Mouse (Mus musculus) forebrain, embryonic 12.5 days (tissue): ENCODE measurements at regions not wholly inside any gene's neighbourhood (a gene's known extent, or its start where the extent isn't known, plus 50 kb on each side); places are given as distances from the start of the nearest gene placed in this dataset.

Experiments
- ATAC-seq: fragments of 200-750 bp; cut with Nextera tagmentation; 2 replicates; pipeline ENCODE4 v1.8.0; 2017; ENCODE audit warnings: moderate TSS enrichment; ENCODE audit not compliant: low FRiP score
- H3K27ac ChIP-seq: fragments of 300-500 bp; sonication (generic); 2 replicates; pipeline ENCODE4 v1.5.1; 2016; ENCODE audit warnings: mild to moderate bottlenecking
- H3K27me3 ChIP-seq: fragments of 300-500 bp; sonication (generic); 2 replicates; pipeline ENCODE4 v1.6.1; 2016; ENCODE audit warnings: mild to moderate bottlenecking
- H3K36me3 ChIP-seq: fragments of 300-500 bp; sonication (generic); replicated peaks from 2 replicates; pipeline ENCODE4 v1.6.1; 2016; ENCODE audit warnings: mild to moderate bottlenecking
- H3K4me1 ChIP-seq: fragments of 300-500 bp; sonication (generic); 2 replicates; pipeline ENCODE4 v1.6.1; 2016
- H3K4me2 ChIP-seq: fragments of 300-500 bp; sonication (generic); 2 replicates; pipeline ENCODE4 v1.6.1; 2016; ENCODE audit warnings: mild to moderate bottlenecking, moderate library complexity
- H3K4me3 ChIP-seq: fragments of 300-500 bp; sonication (generic); replicated peaks from 2 replicates; pipeline ENCODE4 v1.5.1; 2016; ENCODE audit warnings: mild to moderate bottlenecking
- H3K9ac ChIP-seq: fragments of 300-500 bp; sonication (generic); 2 replicates; pipeline ENCODE4 v1.6.1; 2016; ENCODE audit warnings: mild to moderate bottlenecking
- H3K9me3 ChIP-seq: fragments of 300-500 bp; sonication (generic); 2 replicates; pipeline ENCODE4 v1.6.1; 2016
- WGBS: fragments of 180-500 bp; shearing (Covaris S2); methylation state at CpG from one replicate; pipeline ENCODE4 v1.1.7; 2016; 5-methylcytosine and 5-hydroxymethylcytosine counted together

DNA sequence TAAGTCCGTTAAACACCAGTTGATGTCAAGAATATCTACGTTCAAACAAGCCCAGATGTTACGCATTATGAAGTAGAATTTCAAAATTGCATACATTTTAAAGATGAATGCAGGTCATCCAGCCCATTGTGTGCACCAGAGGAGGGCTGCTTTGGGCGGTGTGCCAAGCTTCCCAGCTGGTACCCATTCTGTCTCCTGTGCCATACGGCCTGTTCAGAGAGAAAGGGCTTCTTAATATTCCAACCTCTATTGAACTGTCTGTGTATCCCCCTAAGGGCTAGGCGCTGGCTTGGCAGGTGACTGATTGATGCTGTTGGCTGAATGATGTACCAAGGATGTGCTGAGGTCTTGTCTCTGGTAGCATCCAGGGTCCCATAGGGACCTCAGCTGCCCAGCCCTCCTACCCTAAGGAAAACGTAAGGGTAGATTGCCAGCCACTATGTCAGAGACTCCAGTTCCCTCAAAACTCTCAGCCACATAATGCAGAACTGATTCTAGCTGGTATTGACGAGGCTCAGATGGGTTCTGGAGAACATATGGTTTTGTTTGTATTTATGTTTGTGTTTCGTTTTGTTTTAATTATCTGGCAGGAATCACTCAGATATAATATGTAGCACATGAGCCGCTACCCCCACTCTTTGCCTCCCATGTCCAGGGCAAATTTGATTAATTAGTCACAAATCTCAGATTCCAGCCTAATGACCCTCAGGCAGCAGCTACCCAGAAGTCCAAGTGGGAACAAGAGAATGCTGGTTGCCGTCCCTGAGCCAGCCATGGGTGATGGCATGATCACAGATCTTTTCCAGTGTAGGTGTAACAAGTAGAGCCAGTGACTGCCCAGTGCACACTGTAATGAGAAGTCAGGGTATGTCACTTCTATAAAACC is 212.0 kb upstream of the Usp24 start:
- Histone ChIP-seq H3K36me3 (no peaks in the 10 kb centered on the region), H3K4me1 (peaks cover 44% of the 10 kb centered on the region), H3K4me3 (no peak overlapping the region), H3K4me2 (no peak overlapping the region), H3K27me3 (peaks cover 8% of the 10 kb centered on the region), H3K27ac (peak overlapping the region; percentile 44), H3K9ac (no peak overlapping the region), H3K9me3 (no peaks in the 10 kb centered on the region)
- WGBS, result 63% methylated on average over 11 of the region's 11 CpGs
- ATAC-seq, result peak; percentile 62

DNA sequence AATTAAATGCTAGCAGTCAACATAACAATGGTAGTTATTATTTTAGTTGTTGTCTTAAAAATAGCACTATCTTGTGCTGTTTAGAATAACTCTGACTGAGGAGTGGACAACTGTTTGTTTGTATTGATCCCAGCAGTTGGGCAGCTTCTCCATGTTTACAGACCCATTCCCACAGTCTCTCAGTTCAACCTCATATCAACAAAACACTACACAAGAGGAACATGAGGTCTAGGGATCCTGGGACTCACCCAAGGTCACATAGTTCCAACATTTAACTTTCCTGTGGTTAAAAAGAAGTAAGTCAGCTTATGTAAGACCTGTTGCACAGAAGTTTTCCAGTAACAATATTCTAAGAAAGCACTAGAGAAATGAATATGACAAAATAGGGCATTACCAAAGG is 203.0 kb upstream of the Usp24 start:
- H3K4me1 ChIP-seq, result no peaks in the 10 kb centered on the region
- no peak overlapping the region for H3K27ac ChIP-seq
- H3K27me3 ChIP-seq, result no peaks in the 10 kb centered on the region
- no peak overlapping the region for H3K9ac ChIP-seq
- H3K4me2 ChIP-seq, result no peak overlapping the region
- ATAC-seq, result no peak
- H3K4me3 ChIP-seq, result no peak overlapping the region
- H3K36me3 ChIP-seq, result no peaks in the 10 kb centered on the region
- no peaks in the 10 kb centered on the region for H3K9me3 ChIP-seq

DNA sequence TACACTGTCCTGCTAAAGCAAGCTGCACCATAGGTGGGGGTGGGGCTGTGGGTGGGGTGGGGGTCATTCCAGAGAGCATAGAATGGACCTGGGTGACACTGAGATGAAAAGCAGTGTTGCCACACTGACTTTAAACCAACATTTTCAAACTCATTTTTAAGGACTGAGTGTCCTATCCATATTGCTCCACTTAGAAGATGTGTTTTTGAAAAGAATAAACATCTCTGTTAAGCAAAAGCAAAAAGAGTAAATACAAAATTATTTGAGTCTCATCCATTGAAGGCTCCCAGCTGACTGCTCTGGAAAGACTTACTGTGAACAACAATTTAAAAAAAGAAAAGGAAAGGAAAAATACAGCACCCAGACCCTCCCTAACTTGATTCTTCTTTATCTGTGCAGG is 202.3 kb upstream of the Usp24 start:
- no peaks in the 10 kb centered on the region for H3K27me3 ChIP-seq
- H3K4me3 ChIP-seq, result no peak overlapping the region
- ATAC-seq, result no peak
- H3K9ac ChIP-seq, result no peak overlapping the region
- H3K36me3 ChIP-seq, result no peaks in the 10 kb centered on the region
- H3K9me3 ChIP-seq, result no peaks in the 10 kb centered on the region
- no peak overlapping the region for H3K4me2 ChIP-seq
- no peaks in the 10 kb centered on the region for H3K4me1 ChIP-seq
- no peak overlapping the region for H3K27ac ChIP-seq

DNA sequence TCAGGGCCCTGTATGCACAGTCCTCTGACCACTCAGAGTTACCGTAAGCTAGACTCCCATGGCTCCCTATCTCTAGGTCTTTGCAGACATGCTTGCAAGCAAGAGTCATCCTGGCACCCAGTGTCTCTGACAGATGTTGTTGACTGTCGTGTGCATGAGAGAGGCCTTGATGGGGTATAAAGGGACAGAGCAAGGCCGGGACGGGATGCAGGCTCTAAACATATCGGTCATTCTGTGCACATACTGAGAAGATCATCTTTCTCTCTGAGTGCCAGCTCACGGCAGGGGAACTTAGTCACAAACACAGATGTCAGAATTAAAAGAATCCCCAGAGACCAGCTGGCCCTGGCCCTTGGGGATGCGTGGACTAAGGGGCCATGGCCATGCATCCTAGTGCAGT is 199.4 kb upstream of the Usp24 start:
- ATAC-seq, result no peak
- Histone ChIP-seq H3K4me1 (no peaks in the 10 kb centered on the region), H3K9me3 (no peaks in the 10 kb centered on the region), H3K36me3 (no peaks in the 10 kb centered on the region), H3K4me2 (no peak overlapping the region), H3K27me3 (no peaks in the 10 kb centered on the region), H3K4me3 (no peak overlapping the region), H3K27ac (no peak overlapping the region), H3K9ac (no peak overlapping the region)
- WGBS, result 87% methylated on average over 7 of the region's 7 CpGs

DNA sequence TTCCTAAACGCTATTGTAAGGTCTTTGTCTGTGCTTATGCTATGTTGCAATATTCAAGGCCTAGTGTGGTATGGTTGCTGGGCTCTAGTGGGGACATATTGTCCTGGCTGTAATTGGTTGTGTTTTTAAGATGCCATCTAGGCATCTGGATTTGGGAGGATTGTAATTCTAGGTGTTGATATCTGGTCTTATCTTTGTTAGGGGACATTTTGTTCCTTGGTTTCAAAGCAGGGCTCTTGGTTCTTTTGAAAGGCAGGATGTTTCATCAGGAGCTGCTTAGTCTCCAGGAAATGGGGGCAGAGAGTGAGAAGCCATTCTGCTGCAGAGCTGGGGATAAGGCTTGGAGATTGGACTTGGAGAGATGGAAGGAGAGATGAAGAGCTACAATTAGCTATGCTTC is 194.7 kb upstream of the Usp24 start:
- Histone ChIP-seq H3K36me3 (no peaks in the 10 kb centered on the region), H3K9me3 (no peaks in the 10 kb centered on the region), H3K27me3 (no peaks in the 10 kb centered on the region), H3K4me2 (no peak overlapping the region), H3K4me1 (no peaks in the 10 kb centered on the region), H3K27ac (no peak overlapping the region), H3K4me3 (no peak overlapping the region), H3K9ac (no peak overlapping the region)
- 82% methylated on average over 1 of the region's 1 CpGs for WGBS
- no peak for ATAC-seq

DNA sequence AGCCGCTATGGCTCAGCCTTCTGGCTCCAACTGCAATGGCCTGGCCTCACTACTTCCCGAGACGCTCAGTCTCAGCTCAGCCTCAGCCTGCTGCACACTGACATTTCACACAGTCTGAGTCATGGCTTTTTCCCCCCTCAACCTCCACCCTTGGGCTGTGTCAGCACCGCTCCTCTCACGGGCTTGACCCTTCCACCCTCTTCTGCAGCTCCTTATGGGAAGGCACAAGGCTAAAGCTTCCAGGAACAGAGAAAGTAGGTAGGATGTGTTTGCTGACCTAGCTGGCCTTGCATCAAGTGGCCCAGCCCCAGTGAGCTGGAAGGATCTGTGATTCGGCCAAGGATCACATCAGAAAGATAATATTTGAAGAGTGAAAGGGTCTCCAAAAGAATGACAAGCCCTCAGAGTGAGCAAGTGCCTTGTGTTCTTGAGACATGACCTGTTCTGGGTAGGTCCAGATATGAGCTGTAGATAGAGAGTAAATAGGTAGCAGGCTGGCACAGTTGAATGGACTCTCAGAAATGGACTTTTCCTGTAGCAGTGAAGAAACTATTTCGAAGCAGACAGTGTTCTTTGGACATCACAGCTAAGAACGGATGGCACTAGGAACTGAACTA is 192.9 kb upstream of the Usp24 start:
- Histone ChIP-seq H3K27ac (no peak overlapping the region), H3K9ac (no peak overlapping the region), H3K4me3 (no peak overlapping the region), H3K27me3 (no peaks in the 10 kb centered on the region), H3K4me2 (no peak overlapping the region), H3K36me3 (no peaks in the 10 kb centered on the region), H3K9me3 (no peaks in the 10 kb centered on the region), H3K4me1 (no peaks in the 10 kb centered on the region)
- ATAC-seq, result no peak
- WGBS, result 96% methylated on average over 8 of the region's 8 CpGs

DNA sequence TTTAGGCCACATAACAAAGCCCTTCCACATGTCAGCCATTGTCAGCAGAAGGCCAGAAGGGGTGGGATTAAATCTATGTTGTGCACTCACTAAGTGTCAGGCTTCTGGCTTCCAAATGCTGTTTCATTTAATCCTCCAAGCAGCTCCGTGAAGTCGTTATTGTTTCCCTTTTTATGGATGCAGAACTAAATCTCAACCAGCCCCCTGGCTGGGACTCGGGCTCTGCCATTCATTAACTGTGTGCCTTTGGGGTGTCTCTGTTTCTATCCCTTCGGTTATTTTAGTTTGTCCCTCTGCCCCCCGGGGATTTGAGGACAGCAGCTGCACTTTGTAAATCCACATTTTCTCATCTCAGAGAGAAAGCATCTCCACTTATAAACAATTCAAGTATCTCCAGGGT is 188.8 kb upstream of the Usp24 start:
- Histone ChIP-seq H3K9me3 (no peaks in the 10 kb centered on the region), H3K9ac (no peak overlapping the region), H3K36me3 (no peaks in the 10 kb centered on the region), H3K27ac (no peak overlapping the region), H3K27me3 (no peaks in the 10 kb centered on the region), H3K4me3 (no peak overlapping the region), H3K4me2 (no peak overlapping the region), H3K4me1 (no peaks in the 10 kb centered on the region)
- 35% methylated on average over 5 of the region's 5 CpGs for WGBS
- ATAC-seq, result no peak

DNA sequence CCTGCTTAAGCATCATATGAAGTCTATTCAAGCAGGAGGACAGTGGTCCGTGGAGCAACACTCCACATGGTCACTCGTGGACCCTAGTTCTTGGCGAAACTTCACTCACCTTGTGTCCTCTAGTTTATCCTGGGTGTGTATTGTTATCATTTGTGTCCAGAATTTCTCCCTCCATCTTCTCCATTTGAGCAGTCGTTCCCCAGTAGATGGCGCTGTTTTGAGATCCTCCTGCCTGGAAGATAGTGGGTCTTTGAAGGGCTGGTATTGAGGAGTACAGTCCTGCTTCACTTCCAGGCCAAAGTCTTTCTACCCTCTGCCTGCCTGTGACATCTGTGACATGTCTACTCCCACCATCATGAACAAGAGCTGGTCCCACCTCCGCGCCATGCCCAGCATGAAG is 188.4 kb upstream of the Usp24 start:
- no peak for ATAC-seq
- no peak overlapping the region for H3K4me3 ChIP-seq
- no peaks in the 10 kb centered on the region for H3K27me3 ChIP-seq
- no peaks in the 10 kb centered on the region for H3K4me1 ChIP-seq
- H3K36me3 ChIP-seq, result no peaks in the 10 kb centered on the region
- WGBS, result 61% methylated on average over 7 of the region's 7 CpGs
- H3K9me3 ChIP-seq, result no peaks in the 10 kb centered on the region
- H3K4me2 ChIP-seq, result no peak overlapping the region
- H3K9ac ChIP-seq, result no peak overlapping the region
- H3K27ac ChIP-seq, result no peak overlapping the region

DNA sequence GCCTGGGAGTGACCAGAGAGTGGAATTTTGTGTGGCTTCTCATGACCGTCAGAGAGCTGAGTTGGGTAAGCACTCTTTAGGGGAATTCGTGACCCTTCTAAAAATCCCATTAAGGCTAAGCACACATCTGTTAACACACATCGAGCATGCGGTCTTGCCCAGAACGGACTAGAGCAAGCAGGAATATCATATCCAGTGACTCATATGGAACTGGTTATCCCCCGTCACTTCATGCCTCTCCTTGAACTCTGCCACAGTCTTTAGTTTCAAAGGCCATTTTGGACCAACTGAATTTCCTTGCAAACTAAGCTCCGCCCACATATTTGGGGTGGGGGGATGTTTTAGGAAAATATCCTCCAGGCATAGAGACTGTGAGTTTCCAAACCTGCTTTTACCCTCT is 186.7 kb upstream of the Usp24 start:
- WGBS, result 82% methylated on average over 7 of the region's 7 CpGs
- H3K4me3 ChIP-seq, result no peak overlapping the region

DNA sequence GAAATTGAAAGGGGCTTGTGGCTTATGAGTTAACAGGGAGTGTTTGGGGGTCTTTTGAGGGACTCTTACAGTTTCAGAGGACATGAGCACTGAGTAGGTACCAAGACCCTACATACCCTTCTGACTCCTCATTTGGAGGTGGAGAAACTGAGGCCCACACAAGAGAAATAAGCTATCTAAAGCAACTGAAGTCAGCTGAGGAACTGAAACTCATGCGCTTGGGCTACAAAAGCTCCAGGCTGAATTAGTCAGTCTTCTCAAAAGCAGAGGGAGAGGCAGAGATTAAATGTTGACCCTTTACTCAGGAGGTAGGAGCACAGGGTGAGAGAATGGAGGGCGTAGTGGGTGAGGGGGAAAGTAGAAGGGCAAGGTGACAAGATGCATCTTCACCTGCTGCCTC is 186.2 kb upstream of the Usp24 start:
- Histone ChIP-seq H3K9ac (no peak overlapping the region), H3K27ac (no peak overlapping the region)

More for the DNA sequence above, 186.7 kb upstream of the Usp24 start:
- no peak for ATAC-seq
- Histone ChIP-seq H3K4me2 (no peak overlapping the region), H3K27me3 (no peaks in the 10 kb centered on the region), H3K36me3 (no peaks in the 10 kb centered on the region), H3K4me1 (no peaks in the 10 kb centered on the region; the same call in 1 of the 2 replicates), H3K9ac (no peak overlapping the region), H3K9me3 (no peaks in the 10 kb centered on the region), H3K27ac (0 out of 2 replicates have a peak overlapping the region, but pooled peaks have one; percentile 1)

DNA sequence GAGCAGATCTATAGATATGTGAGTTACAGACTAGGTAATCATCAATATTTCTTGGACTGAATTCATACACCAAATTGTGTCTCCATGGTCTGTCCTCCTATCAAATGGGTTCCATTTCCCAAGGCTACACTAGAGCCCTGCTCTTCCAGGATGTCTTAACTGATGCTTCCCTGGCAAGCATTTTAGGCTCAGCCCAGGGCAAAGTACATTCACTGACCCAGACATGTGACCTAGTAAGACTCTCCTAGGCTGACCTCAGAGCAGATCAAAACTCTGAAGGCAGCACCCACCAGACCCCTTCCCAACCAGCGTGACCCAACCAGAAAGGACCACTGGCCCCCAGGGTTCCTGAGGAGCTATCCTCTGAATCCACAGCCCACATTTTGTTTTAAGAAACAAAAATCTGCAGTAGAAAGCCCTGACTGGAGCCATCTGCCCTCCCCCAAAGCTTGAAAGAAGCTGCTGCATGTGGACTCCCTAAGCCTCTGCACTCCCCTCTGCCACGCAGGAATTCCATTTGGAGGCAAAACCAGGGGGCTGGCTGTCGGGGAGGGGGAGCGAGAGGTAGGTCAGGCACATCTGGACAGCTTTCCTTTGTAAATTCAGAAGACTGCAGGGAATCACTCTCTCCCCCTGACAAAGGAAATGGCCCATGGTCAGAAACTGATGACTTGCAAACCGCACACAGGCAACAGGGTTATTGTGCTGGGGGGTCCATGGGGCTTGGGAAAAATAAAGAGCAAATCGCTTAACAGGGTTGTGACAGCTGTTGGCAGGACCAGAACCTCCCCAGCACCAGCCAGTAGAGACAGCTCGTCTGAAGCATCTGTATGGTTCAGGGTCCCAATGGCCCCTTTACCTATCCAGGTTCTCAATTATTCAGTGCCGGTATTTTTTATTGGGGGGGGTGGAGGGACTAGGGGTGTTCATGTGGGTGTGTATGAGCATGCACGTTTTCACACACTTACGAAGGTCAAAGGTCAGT is 182.0 kb upstream of the Usp24 start:
- Histone ChIP-seq H3K36me3 (no peaks in the 10 kb centered on the region), H3K27ac (no peak overlapping the region), H3K4me1 (no peaks in the 10 kb centered on the region; the same call in 1 of the 2 replicates), H3K27me3 (no peaks in the 10 kb centered on the region), H3K4me2 (no peak overlapping the region), H3K9me3 (no peaks in the 10 kb centered on the region), H3K4me3 (no peak overlapping the region), H3K9ac (no peak overlapping the region)
- ATAC-seq, result no peak
- WGBS, result 60% methylated on average over 10 of the region's 10 CpGs

More for the DNA sequence above, 186.2 kb upstream of the Usp24 start:
- Histone ChIP-seq H3K36me3 (no peaks in the 10 kb centered on the region), H3K27me3 (no peaks in the 10 kb centered on the region), H3K9me3 (no peaks in the 10 kb centered on the region), H3K4me2 (no peak overlapping the region), H3K4me1 (no peaks in the 10 kb centered on the region; the same call in 1 of the 2 replicates), H3K4me3 (no peak overlapping the region)
- WGBS, result 87% methylated on average over 2 of the region's 2 CpGs
- ATAC-seq, result no peak

DNA sequence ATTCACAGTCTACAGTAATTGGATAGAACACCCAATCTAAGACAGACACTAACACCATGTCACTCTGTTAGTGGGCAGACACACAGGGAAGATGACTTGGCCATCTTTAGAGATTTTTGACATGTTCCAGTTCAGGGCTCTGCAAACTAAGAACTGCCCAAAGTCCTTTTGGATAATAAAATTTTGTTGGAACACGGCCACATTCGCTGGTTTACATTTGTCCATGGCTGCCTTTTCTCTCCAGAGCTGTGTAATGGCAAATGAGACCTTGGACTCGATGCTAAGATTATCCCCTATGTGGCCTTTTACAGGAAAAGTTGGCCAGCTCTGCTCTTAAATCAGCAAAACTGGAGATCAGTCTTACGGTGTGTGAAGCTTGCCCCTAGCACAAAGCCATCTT is 173.3 kb upstream of the Usp24 start:
- Histone ChIP-seq H3K4me3 (no peak overlapping the region), H3K9ac (no peak overlapping the region), H3K4me1 (no peaks in the 10 kb centered on the region; the same call in 1 of the 2 replicates), H3K9me3 (no peaks in the 10 kb centered on the region), H3K4me2 (no peak overlapping the region), H3K27ac (no peak overlapping the region), H3K27me3 (no peaks in the 10 kb centered on the region), H3K36me3 (no peaks in the 10 kb centered on the region)
- no peak for ATAC-seq
- 92% methylated on average over 4 of the region's 4 CpGs for WGBS
